Mouse (Mus musculus): ENCODE data around the gene Prkg1.
A peak's percentile ranks its signal among the peaks of the same experiment; 100 is the strongest.

DNA sequence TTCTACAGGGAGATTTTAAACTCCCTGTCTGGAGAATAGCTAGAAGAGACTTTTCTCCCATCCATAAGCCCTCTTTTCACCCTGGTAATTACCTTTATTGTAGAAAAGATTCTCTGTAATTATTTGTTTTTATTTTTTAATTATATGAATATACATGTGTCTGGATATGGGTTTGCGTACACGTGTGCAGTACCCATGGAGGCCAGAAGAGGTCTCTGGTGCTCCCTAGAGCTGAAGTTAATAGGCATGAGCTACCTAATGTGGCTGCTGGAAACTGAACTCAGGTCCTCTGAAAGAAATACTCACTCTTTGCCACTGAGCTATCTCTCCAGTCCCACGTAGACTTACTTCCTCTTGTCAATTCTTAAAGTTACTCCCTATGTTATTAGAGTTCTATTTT is 937.0 kb downstream of the Prkg1 start:
- TF ChIP-seq CTCF (IDR thresholded peaks at IDR 0.05; ENCODE audit: control insufficient read depth, insufficient read depth, low read length): peak; percentile 24; the same call in 1 of the 2 replicates
- TF ChIP-seq POLR2A (IDR thresholded peaks at IDR 0.05; ENCODE audit: borderline replicate concordance, control insufficient read depth, low read depth, low read length): no peak

All from bone marrow, adult 2 months (tissue).